Mouse (Mus musculus): ENCODE data around the gene 4930486L24Rik. TPM values are rescaled to one million over a fixed set of nuclear protein-coding genes. Genes with fewer than 3 reads are reported as not detected.

4930486L24Rik gene
- total RNA-seq, 2 experiments from 2014 or later, result 1.2 TPM; not detected in 1

Other genes with a start within 250 kb of the 4930486L24Rik start
- not detected for gene BC051665, start 78.1 kb downstream of the 4930486L24Rik start, total RNA-seq (2021)
- not detected for gene Ctsll3, start 61.6 kb downstream of the 4930486L24Rik start, total RNA-seq (2021)
- 1 to 10 TPM in 1 of 2 experiments, not detected in 1; 1.6 TPM for gene Gm49392, start 32.4 kb upstream of the 4930486L24Rik start, total RNA-seq (2021)
- 10 to 100 TPM; 12.6 to 14.8 TPM for gene Ctla2b, start 33.0 kb upstream of the 4930486L24Rik start, total RNA-seq (2021)
- not detected for gene Tpbpb, start 40.4 kb upstream of the 4930486L24Rik start, total RNA-seq (2021)
- not detected for gene Gm49393, start 71.1 kb upstream of the 4930486L24Rik start, total RNA-seq (2021)
- gene Gm49391, start 72.1 kb upstream of the 4930486L24Rik start, total RNA-seq (2021), result under 1 TPM in 1 of 2 experiments, not detected in 1; 0.48 TPM
- gene Ctla2a, start 72.2 kb upstream of the 4930486L24Rik start, total RNA-seq (2021), result 100 to 1,000 TPM; 103 to 113 TPM
- gene Tpbpa, start 77.5 kb upstream of the 4930486L24Rik start, total RNA-seq (2021), result not detected
- gene Ctsj, start 141.5 kb upstream of the 4930486L24Rik start, total RNA-seq (2021), result not detected
- not detected for gene Ctsq, start 176.2 kb upstream of the 4930486L24Rik start, total RNA-seq (2021)

Data from heart, postnatal 14 days (tissue).